ENCODE assay signal across 9 mouse cellular contexts in the genomic region with DNA sequence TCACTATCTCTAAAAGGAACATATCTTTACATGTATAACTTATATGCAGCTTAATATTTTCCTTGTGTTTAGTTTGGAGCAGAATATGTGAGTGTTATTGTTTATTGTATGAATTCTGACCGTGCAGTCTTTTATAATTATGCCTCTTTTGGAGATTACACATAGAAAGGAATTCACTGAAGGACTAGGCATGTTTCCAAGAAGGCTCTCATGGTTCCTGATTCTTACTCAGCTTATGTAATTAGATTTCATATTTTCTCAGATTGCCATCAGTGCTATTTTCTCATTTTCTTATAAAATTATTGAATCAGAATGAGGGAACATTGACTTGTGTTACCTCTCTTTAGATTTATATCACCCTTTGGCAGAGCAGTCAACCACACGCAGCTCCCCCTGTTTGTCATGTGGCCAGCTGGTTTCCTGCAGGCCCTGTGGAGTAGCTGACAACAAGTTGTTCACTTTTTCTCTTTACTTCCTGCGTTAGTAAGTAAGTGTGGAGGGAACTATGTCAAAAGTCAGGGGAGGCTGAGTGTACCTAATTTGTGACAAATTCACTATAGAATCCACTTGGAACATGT.
DNase-seq lines count a peak whose midpoint lies in the region; ATAC-seq and TF ChIP-seq lines count a peak whose summit lies in the region.
"Had no signal": no experiment of that assay in that cellular context is flagged by ENCODE, and none has a peak within 500 bp of the region (broad histone marks: within the 10 kb centered on the region; RNA-seq: fewer than 3 reads in every experiment).

No protein-coding gene starts in this region.

- DNase-seq in forebrain, postnatal 0 days: peak; percentile 4
- peak; percentile 76 for DNase-seq in CD4-positive helper T cell, adult 2 months (ENCODE audit: low read depth, low spot score)
- peak; percentile 81 for DNase-seq in naive thymus-derived CD4-positive, alpha-beta T cell, adult 2 months (ENCODE audit: low read depth)
- no peak for DNase-seq in liver, embryonic 11.5 days (ENCODE audit: low spot score)
- no peak for DNase-seq in urinary bladder, postnatal 14 days (ENCODE audit: low spot score)
- no peak for DNase-seq in gastrocnemius, postnatal 4 days (ENCODE audit: low spot score in 2 of 2)

- no peaks in the 10 kb centered on the region for H3K9me3 ChIP-seq in forebrain, postnatal 0 days (ENCODE audit: low read length)
- H3K9me3 ChIP-seq in forebrain, embryonic 12.5 days: no peaks in the 10 kb centered on the region
- no peaks in the 10 kb centered on the region for H3K9me3 ChIP-seq in liver, embryonic 11.5 days (ENCODE audit: control insufficient read depth, low read length)

- WGBS in forebrain, postnatal 0 days: 36% methylated on average over 3 of the region's 3 CpGs
- 74% methylated on average over 3 of the region's 3 CpGs for WGBS in forebrain, embryonic 12.5 days
- 35% methylated on average over 3 of the region's 3 CpGs for WGBS in liver, embryonic 11.5 days

- H3K36me3 ChIP-seq in forebrain, postnatal 0 days (ENCODE audit: insufficient read depth): no peaks in the 10 kb centered on the region
- no peaks in the 10 kb centered on the region for H3K36me3 ChIP-seq in forebrain, embryonic 12.5 days (replicated peaks)
- H3K36me3 ChIP-seq in liver, embryonic 11.5 days (ENCODE audit: control insufficient read depth, insufficient read depth, low read length): no peaks in the 10 kb centered on the region

- no peak for ATAC-seq in forebrain, postnatal 0 days
- ATAC-seq in forebrain, embryonic 12.5 days (ENCODE audit: low FRiP score): no peak
- ATAC-seq in hematopoietic stem cell, adult 5-6 weeks (replicated peaks in 1 of 2; ENCODE audit: insufficient read depth in 1 of 2, low FRiP score in 2 of 2, low TSS enrichment in 1 of 2, low read depth in 1 of 2, poor library complexity in 2 of 2, severe bottlenecking in 2 of 2): peak; percentile 95
- ATAC-seq in liver, embryonic 11.5 days (replicated peaks; ENCODE audit: low FRiP score): no peak

- no peak overlapping the region for H3K4me3 ChIP-seq in forebrain, postnatal 0 days (ENCODE audit: low read depth, low read length)
- H3K4me3 ChIP-seq in forebrain, embryonic 12.5 days (replicated peaks): no peak overlapping the region
- H3K4me3 ChIP-seq in liver, embryonic 11.5 days (ENCODE audit: low read depth, low read length): no peak overlapping the region

- H3K27me3 ChIP-seq in forebrain, postnatal 0 days (ENCODE audit: insufficient read depth, low read length): no peaks in the 10 kb centered on the region
- H3K27me3 ChIP-seq in forebrain, embryonic 12.5 days: no peaks in the 10 kb centered on the region; the same call in 1 of the 2 replicates
- H3K27me3 ChIP-seq in liver, embryonic 11.5 days (replicated peaks; ENCODE audit: control insufficient read depth, insufficient read depth, low read length): no peaks in the 10 kb centered on the region

- no peak overlapping the region for H3K27ac ChIP-seq in forebrain, postnatal 0 days (ENCODE audit: low read depth, low read length)
- H3K27ac ChIP-seq in forebrain, embryonic 12.5 days: no peak overlapping the region
- no peak overlapping the region for H3K27ac ChIP-seq in liver, embryonic 11.5 days (ENCODE audit: low read depth, low read length)
- H3K27ac ChIP-seq: hindbrain, embryonic 14.5 days had no signal

- 0 out of 2 replicates have a peak, but pooled peaks cover 2% of the 10 kb centered on the region for H3K4me1 ChIP-seq in forebrain, postnatal 0 days (ENCODE audit: insufficient read depth)
- peaks cover 7% of the 10 kb centered on the region; the same call in 1 of the 2 replicates for H3K4me1 ChIP-seq in forebrain, embryonic 12.5 days
- H3K4me1 ChIP-seq in liver, embryonic 11.5 days (replicated peaks; ENCODE audit: control insufficient read depth, insufficient read depth, low read length): no peaks in the 10 kb centered on the region

- H3K9ac ChIP-seq in forebrain, postnatal 0 days: no peak overlapping the region
- H3K9ac ChIP-seq in forebrain, embryonic 12.5 days: no peak overlapping the region
- no peak overlapping the region for H3K9ac ChIP-seq in liver, embryonic 11.5 days (ENCODE audit: low read depth, low read length)
- H3K9ac ChIP-seq: hindbrain, embryonic 14.5 days had no signal

- no peak overlapping the region for H3K4me2 ChIP-seq in forebrain, postnatal 0 days (ENCODE audit: low read depth)
- H3K4me2 ChIP-seq in forebrain, embryonic 12.5 days: no peak overlapping the region
- no peak overlapping the region for H3K4me2 ChIP-seq in liver, embryonic 11.5 days
- H3K4me2 ChIP-seq: hindbrain, embryonic 14.5 days had no signal

- no peak for TF ChIP-seq CTCF in forebrain, postnatal 0 days (IDR thresholded peaks at IDR 0.05; ENCODE audit: low read depth)

Comparison
In these comparisons a context has a peak if more than half of its experiments do, and no peak if none do; other contexts are left out.
1. ATAC-seq: peak in hematopoietic stem cell, adult 5-6 weeks (2 of 2); none in forebrain, postnatal 0 days (single experiment), forebrain, embryonic 12.5 days (single experiment) and liver, embryonic 11.5 days (single experiment).
2. DNase-seq: peak in forebrain, postnatal 0 days (single experiment), CD4-positive helper T cell, adult 2 months (single experiment) and naive thymus-derived CD4-positive, alpha-beta T cell, adult 2 months (single experiment); none in liver, embryonic 11.5 days (single experiment), urinary bladder, postnatal 14 days (single experiment) and gastrocnemius, postnatal 4 days (0 of 2).